Mouse (Mus musculus) kidney, adult 9 months (tissue): Measurements from ENCODE around the gene Atp2a1.
"Not testable (repeated sequence)": the region's sequence is repeated elsewhere in the genome, so short reads cannot be mapped to it uniquely, and the experiment has no call there.

Experiments
- DNase-seq: peaks from one replicate; pipeline ENCODE4 v3.0.0; 2022

Atp2a1 gene

GRCm38 (mm10) chr7:126463004-126463403 is at the start of gene Atp2a1:
TSS of gene Atp2a1 (minus strand) at chr7:126463108.
- no peak for DNase-seq

GRCm38 (mm10) chr7:126511287-126511686 is 48.4 kb upstream of the Atp2a1 start:
- DNase-seq: no peak

GRCm38 (mm10) chr7:126507126-126507778 is 44.3 kb upstream of the Atp2a1 start:
- no peak for DNase-seq

GRCm38 (mm10) chr7:126504913-126505312 is 42.0 kb upstream of the Atp2a1 start:
- DNase-seq: no peak

- peak; percentile 99 for DNase-seq
Measured at GRCm38 (mm10) chr7:126503273-126503878, 40.5 kb upstream of the Atp2a1 start, which contains the start of gene Atxn2l. TSS of gene Atxn2l (minus strand) at chr7:126503437.

GRCm38 (mm10) chr7:126502751-126503150 is 39.8 kb upstream of the Atp2a1 start:
- no peak for DNase-seq

GRCm38 (mm10) chr7:126502023-126502741 is 39.3 kb upstream of the Atp2a1 start:
- DNase-seq: peak; percentile 94

GRCm38 (mm10) chr7:126501684-126502022 is 38.7 kb upstream of the Atp2a1 start:
- DNase-seq: no peak

- DNase-seq: no peak
Measured at GRCm38 (mm10) chr7:126499416-126499815, 36.5 kb upstream of the Atp2a1 start.

- no peak for DNase-seq
Measured at GRCm38 (mm10) chr7:126497966-126498365, 35.1 kb upstream of the Atp2a1 start.

- no peak for DNase-seq
Measured at GRCm38 (mm10) chr7:126496475-126496874, 33.6 kb upstream of the Atp2a1 start.

GRCm38 (mm10) chr7:126494120-126494519 is 31.2 kb upstream of the Atp2a1 start:
- no peak for DNase-seq

- DNase-seq: no peak
Measured at GRCm38 (mm10) chr7:126491973-126492372, 29.1 kb upstream of the Atp2a1 start.

GRCm38 (mm10) chr7:126491005-126491404 is 28.1 kb upstream of the Atp2a1 start:
- no peak for DNase-seq

GRCm38 (mm10) chr7:126487617-126488385 is 24.9 kb upstream of the Atp2a1 start:
- DNase-seq: not testable (repeated sequence)

- peak; percentile 98 for DNase-seq
Measured at GRCm38 (mm10) chr7:126487052-126487483, 24.2 kb upstream of the Atp2a1 start, which contains the start of gene Tufm. TSS of gene Tufm (plus strand) at chr7:126487361.

GRCm38 (mm10) chr7:126482392-126482871 is 19.5 kb upstream of the Atp2a1 start:
- peak; percentile 95 for DNase-seq

GRCm38 (mm10) chr7:126481699-126482098 is 18.8 kb upstream of the Atp2a1 start:
- DNase-seq: no peak

GRCm38 (mm10) chr7:126474993-126475581 is 12.2 kb upstream of the Atp2a1 start, which contains the start of gene Sh2b1:
TSS of gene Sh2b1 (minus strand) at chr7:126475424.
- peak; percentile 93 for DNase-seq

- peak; percentile 37 for DNase-seq
Measured at GRCm38 (mm10) chr7:126474486-126474955, 11.6 kb upstream of the Atp2a1 start.

- no peak for DNase-seq
Measured at GRCm38 (mm10) chr7:126473470-126474086, 10.7 kb upstream of the Atp2a1 start.

GRCm38 (mm10) chr7:126472713-126473112 is 9.8 kb upstream of the Atp2a1 start:
- no peak for DNase-seq
